Mouse (Mus musculus): ENCODE results near the gene Hexb. TPM values are rescaled to one million over a fixed set of nuclear protein-coding genes. Genes with fewer than 3 reads are reported as not detected.

Gene Hexb
- total RNA-seq, 2 experiments from 2014 or later: 22.3 to 24.2 TPM

- no peak for DNase-seq
These were observed 26.3 kb upstream of the Hexb start for GRCm38 (mm10) chr13:97224341-97224982.

GRCm38 (mm10) chr13:97223856-97224255, 25.7 kb upstream of the Hexb start:
- DNase-seq: no peak

GRCm38 (mm10) chr13:97220022-97220421, 21.9 kb upstream of the Hexb start:
- DNase-seq: no peak

GRCm38 (mm10) chr13:97216196-97216595, 18.0 kb upstream of the Hexb start:
- no peak for DNase-seq

GRCm38 (mm10) chr13:97215563-97215962, 17.4 kb upstream of the Hexb start:
- no peak for DNase-seq

GRCm38 (mm10) chr13:97214583-97215268, 16.6 kb upstream of the Hexb start:
- DNase-seq: no peak

GRCm38 (mm10) chr13:97208500-97209010, 10.4 kb upstream of the Hexb start:
- DNase-seq: peak in 1 of 2 experiments; percentile 39

- DNase-seq: peak in 1 of 2 experiments; percentile 24
These were observed 9.9 kb upstream of the Hexb start for GRCm38 (mm10) chr13:97208112-97208478.

- no peak for DNase-seq
These were observed 9.4 kb upstream of the Hexb start for GRCm38 (mm10) chr13:97207472-97208111.

GRCm38 (mm10) chr13:97206046-97206445, 7.9 kb upstream of the Hexb start:
- DNase-seq: no peak

- peak; percentile 93 to 98 for DNase-seq
These were observed 7.0 kb upstream of the Hexb start for GRCm38 (mm10) chr13:97205052-97205701.

- no peak for DNase-seq
These were observed 3.7 kb upstream of the Hexb start for GRCm38 (mm10) chr13:97201896-97202295.

GRCm38 (mm10) chr13:97201076-97201475, 2.9 kb upstream of the Hexb start:
- no peak for DNase-seq

- DNase-seq: no peak
These were observed 966 bp upstream of the Hexb start for GRCm38 (mm10) chr13:97199123-97199522.

GRCm38 (mm10) chr13:97196925-97197218, 1.3 kb downstream of the Hexb start:
- no peak for DNase-seq

GRCm38 (mm10) chr13:97196186-97196924, 1.8 kb downstream of the Hexb start:
- no peak for DNase-seq

- peak; percentile 84 for DNase-seq
These were observed 4.7 kb downstream of the Hexb start for GRCm38 (mm10) chr13:97193420-97193819.

GRCm38 (mm10) chr13:97192649-97193048, 5.5 kb downstream of the Hexb start:
- DNase-seq: no peak

GRCm38 (mm10) chr13:97187693-97188092, 10.5 kb downstream of the Hexb start:
- DNase-seq: peak in 1 of 2 experiments; percentile 69

- DNase-seq: no peak
These were observed 11.8 kb downstream of the Hexb start for GRCm38 (mm10) chr13:97186346-97186745.

- DNase-seq: no peak
These were observed 13.5 kb downstream of the Hexb start for GRCm38 (mm10) chr13:97184656-97185055.

GRCm38 (mm10) chr13:97184168-97184567, 14.0 kb downstream of the Hexb start:
- DNase-seq: no peak

Data from heart, adult 18-20 months (tissue).